Mouse (Mus musculus) ovary, adult 18-20 months (tissue): ENCODE measurements around the gene Gm42906.

Experiments
- DNase-seq: peaks from one replicate; pipeline ENCODE4 v3.0.0; 2022; ENCODE audit warnings: low spot score, mixed read lengths

The Gm42906 gene

GRCm38 (mm10) chr5:151145807-151146206, 282.2 kb downstream of the Gm42906 start:
- DNase-seq, result no peak

DNA sequence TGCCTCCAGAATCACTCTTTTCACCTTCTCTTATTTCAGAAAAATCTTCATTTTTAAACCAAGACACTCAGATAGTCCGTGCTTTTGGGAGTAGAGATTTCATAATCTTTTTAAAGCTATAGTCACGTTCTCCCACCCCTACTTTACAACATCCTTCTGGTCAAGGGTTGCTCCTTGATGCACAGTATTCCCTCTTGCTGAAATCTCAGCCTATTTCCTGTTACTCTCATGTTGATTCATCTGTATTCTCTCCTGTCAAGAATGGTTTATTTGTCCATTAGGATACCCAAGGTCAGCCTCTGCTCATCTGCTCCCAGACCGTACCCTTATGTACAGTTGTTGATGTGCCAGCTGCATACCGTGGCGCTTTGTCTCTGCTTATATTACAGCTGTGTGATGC, 284.0 kb downstream of the Gm42906 start:
- no peak for DNase-seq

- DNase-seq, result peak; percentile 26
Measured at GRCm38 (mm10) chr5:151142671-151143601, 285.0 kb downstream of the Gm42906 start.

GRCm38 (mm10) chr5:151142241-151142640, 285.7 kb downstream of the Gm42906 start:
- peak; percentile 66 for DNase-seq

- peak; percentile 34 for DNase-seq
Measured at GRCm38 (mm10) chr5:151137901-151138300, 290.1 kb downstream of the Gm42906 start.

DNA sequence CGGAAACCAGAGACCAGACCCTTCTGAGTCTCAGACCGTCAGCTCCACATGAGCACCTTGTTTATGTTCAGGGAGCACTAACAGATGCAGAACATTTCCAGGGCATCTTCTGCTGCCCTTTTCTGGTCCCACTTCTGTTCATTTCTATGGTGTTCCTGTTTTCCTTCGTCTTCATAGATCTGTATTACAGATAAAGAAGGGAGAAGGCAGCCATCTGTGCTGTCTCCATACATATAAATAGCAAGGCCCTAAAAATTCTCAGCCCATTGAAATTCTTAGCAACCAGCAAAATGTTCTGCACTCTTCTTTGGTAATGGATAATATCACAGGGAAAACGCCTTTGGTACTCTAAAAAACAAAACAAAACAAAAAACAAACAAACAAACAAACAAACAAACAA, 290.7 kb downstream of the Gm42906 start:
- DNase-seq, result no peak

GRCm38 (mm10) chr5:151135965-151136364, 292.0 kb downstream of the Gm42906 start:
- no peak for DNase-seq

GRCm38 (mm10) chr5:151135078-151135826, 292.7 kb downstream of the Gm42906 start:
- DNase-seq, result no peak

DNA sequence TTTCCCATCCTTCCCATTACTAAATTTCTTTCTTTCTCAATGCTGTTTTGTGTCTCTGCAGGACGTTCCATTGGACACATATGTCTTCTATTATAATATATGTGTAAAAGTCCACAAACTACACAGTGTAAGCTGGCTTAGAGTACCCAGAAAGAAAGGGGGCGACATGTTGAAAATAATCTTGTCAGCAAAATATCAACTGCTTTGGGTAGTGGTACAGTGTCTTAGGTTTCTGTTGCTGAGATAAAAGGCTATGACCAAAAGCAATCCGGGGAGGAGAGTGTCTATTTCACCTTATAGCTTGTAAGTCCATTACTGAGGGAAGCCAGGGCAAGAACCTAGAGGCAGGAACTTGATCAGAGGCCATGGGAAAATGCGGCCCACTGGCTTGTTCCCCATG, 293.8 kb downstream of the Gm42906 start:
- DNase-seq, result no peak

GRCm38 (mm10) chr5:151133744-151134143, 294.2 kb downstream of the Gm42906 start:
- DNase-seq, result no peak

DNA sequence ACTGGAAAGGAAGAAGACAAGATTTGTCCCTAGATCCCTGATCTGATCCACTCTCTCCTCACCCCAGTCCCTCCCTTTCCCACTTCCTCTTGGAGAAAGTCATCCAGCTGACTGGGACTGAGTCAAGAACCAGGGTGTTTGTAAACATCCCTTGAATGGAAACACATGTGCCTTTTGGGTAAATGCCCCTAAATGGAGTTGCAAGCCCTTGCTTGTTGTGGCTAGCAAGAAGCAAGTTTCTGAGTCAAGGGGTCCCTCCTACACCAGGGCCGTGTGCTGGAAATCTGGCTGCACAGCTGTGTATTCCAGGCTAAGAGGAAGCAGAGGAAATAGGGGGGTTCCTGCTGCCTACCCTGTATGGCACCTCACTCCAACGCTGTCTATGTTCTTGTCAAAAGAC, 298.2 kb downstream of the Gm42906 start:
- DNase-seq, result no peak

GRCm38 (mm10) chr5:151127298-151127717, 300.7 kb downstream of the Gm42906 start:
- DNase-seq, result no peak

DNA sequence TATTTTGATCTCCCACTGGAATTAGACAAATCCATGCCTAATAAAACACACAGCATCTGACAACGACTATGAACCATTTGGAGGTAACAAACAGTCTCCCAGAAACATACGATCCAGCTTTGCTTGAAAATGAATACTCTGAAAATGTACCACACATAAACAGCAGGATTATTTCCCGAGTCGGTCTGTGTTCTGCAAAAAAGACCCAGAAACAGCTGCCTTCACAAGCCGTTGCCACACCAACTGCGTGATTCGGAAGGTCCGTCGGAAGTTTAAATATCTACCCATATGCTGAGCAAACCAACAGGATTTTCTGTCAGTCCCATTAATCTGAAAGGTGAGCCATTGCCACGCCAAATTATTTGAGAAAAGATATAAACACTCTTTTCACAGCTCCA, 301.4 kb downstream of the Gm42906 start:
- no peak for DNase-seq

DNA sequence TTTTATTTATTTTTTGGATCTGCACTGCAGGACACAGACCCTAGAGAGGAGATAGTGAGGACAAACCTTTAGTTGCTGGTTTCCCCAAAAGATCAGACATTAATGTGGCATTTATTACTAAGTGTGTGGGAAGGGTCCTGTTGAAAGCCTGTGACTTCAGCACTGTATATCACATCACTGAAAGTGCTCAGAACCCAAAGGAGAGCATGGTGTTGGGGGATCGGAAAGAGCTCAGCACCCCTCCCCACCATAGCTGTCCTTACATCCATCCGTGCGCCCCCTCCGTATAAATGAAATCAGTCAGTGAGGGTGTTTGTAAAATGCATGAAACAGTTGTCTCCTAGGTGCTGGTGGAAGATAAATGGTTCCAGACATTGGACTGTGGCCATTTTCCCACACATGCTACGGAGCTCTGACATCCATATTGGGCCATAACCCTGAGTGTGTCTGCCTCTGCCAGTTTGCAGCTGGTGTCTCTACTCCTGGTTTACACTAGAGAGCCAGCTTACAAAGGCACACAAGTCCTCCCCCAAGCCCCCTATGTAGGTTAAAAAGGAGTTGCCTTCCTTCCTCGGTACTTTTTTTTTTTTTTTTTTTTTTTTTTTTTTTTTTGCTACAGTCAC, 301.9 kb downstream of the Gm42906 start:
- no peak for DNase-seq

DNA sequence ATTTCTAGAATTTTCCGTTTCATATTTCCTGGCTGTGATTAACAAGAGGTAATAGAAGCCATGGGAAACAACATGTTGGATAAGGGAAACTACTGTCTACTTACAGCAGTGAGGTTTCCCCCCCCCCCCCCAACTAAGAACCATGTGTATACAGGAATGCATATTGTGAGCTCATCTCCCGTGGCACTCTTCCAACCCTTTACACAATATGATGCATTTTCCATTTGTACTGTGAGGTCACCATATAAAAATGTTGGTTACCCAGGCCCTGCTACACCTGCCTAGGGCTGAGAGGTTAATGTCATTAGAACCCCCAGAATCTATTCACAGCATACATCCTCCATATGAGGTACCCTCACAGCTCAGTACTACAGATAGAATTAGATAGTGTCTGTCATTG, 310.1 kb downstream of the Gm42906 start:
- no peak for DNase-seq

DNA sequence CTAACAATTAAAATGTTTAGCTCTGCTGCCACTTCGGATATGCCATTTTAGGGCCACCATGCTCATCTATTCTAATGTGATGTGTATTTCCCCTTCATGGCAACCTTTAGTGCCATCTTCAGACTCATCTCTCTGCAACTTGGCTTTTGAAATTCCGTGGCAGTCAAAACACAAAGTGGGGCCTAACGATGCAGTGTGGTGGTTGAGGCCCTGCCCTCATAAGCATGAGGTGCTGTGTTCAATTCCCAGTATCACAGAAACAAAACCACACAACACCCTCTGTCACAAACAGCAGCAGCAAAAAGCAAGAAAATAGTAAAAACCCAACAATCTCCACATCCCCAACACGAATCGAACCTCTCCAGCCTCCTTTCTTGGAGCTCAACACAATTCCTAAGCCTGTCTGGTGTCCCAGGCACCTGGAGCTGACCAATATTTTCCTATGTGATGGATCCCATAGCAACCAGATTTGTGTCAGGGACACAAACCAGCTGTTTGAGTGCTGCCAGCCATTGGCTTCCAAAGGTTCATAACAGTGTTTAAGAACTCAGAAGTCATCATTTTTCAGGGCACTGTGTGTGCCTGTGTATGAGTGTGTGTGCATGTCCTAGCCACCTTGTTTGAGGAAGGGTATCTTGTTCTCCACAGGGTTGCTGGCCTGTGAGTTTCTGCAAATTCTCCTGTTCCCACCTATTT, 311.6 kb downstream of the Gm42906 start:
- no peak for DNase-seq

DNA sequence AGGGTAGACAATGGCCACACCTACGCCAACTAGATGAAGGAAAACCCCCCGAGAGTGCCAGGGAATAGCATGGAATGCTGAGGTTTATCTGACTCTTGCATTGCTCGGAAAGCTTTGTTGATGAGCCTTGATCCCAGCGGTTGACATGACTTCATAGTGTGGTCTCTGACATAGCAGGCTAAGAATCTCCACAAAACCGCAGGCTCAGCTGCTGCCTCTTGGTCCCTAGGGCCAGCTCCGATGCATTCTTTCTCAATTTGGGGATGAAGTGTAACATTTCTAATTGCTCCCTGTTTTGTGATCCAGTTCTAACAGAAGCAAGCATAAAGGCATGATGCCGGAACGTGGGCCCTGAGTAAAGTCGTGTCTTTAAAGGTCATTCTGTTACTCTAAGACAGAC, 315.2 kb downstream of the Gm42906 start:
- no peak for DNase-seq

DNA sequence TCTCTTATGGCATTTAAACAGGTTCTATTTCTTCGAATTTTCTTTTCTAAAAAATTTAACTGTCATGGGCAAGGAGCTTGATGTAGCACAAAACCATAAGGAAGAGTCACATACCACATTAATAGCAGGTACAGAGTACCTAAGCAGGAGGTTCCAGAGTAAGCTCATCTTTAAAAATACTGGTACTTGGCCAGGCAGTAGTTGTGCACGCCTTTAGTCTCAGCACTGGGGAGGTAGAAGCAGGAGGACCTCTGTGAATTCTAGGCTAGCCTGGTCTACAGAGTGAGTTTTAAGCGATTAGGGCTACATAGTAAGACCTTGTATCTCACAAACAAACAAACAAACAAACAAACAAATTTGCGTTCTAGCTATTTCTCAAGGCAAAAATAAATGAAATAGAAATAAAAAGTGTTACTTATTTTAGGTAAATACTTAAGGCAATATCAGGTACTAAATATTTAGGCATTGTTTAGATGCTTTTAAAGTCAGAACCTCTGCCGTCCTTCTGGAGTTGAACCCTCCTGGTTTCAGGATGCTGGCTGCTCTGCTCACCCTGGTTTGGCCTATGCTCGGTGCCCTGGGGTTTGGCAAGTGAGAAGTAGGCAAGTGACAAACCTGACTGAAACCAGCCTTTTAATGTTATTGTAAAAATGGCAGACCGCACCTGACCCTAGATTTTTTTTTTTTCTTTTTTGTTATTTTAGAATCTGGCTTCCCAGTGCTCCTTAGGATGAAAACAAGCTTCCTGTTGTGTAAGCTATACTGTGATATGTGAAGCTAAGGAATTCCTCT, 316.7 kb downstream of the Gm42906 start:
- no peak for DNase-seq

GRCm38 (mm10) chr5:151110461-151110908, 317.5 kb downstream of the Gm42906 start:
- no peak for DNase-seq

GRCm38 (mm10) chr5:151109822-151110221, 318.1 kb downstream of the Gm42906 start:
- no peak for DNase-seq

GRCm38 (mm10) chr5:151108955-151109354, 319.0 kb downstream of the Gm42906 start:
- no peak for DNase-seq
